Mouse (Mus musculus) hindbrain, postnatal 0 days (tissue): ENCODE data around the gene Nek1. TPM values are rescaled to one million over a fixed set of nuclear protein-coding genes. Genes with fewer than 3 reads are reported as not detected.

Experiments
- ATAC-seq: fragments of 200-750 bp; cut with Nextera tagmentation; 2 replicates; pipeline ENCODE4 v1.8.0; 2017; ENCODE audit warnings: mild to moderate bottlenecking, moderate TSS enrichment, moderate library complexity
- DNase-seq: peaks from one replicate; pipeline ENCODE4 v3.0.0-alpha.2; 2015; ENCODE audit warnings: low spot score
- H3K27ac ChIP-seq: fragments of 300-500 bp; sonication (generic); 2 replicates; pipeline ENCODE4 v1.5.1; 2014; ENCODE audit warnings: mild to moderate bottlenecking
- H3K27me3 ChIP-seq: fragments of 300-500 bp; sonication (generic); 2 replicates; pipeline ENCODE4 v1.6.1; 2014; ENCODE audit warnings: low read length, mixed read lengths; ENCODE audit not compliant: insufficient read depth
- H3K36me3 ChIP-seq: fragments of 300-500 bp; sonication (generic); 2 replicates; pipeline ENCODE4 v1.6.1; 2014; ENCODE audit warnings: low read length, mixed read lengths; ENCODE audit not compliant: insufficient read depth
- H3K4me1 ChIP-seq: fragments of 300-500 bp; sonication (generic); 2 replicates; pipeline ENCODE4 v1.6.1; 2014; ENCODE audit warnings: antibody characterized with exemption, low read length, mixed read lengths; ENCODE audit not compliant: insufficient read depth
- H3K4me2 ChIP-seq: fragments of 300-500 bp; sonication (generic); 2 replicates; pipeline ENCODE4 v1.6.1; 2014; ENCODE audit warnings: low read depth, mild to moderate bottlenecking, low read length, moderate library complexity, mixed read lengths
- H3K4me3 ChIP-seq: fragments of 300-500 bp; sonication (generic); 2 replicates; pipeline ENCODE4 v1.5.1; 2014; ENCODE audit warnings: low read length
- H3K9ac ChIP-seq: fragments of 300-500 bp; sonication (generic); replicated peaks from 2 replicates; pipeline ENCODE4 v1.6.1; 2014; ENCODE audit warnings: mild to moderate bottlenecking, low read length, moderate library complexity, mixed read lengths
- H3K9me3 ChIP-seq: fragments of 300-500 bp; sonication (generic); 2 replicates; pipeline ENCODE4 v1.6.1; 2016; ENCODE audit warnings: low read length, mixed read lengths
- CTCF ChIP-seq: IDR thresholded peaks from 2 replicates; pipeline ENCODE4 v1.5.1; 2016; ENCODE audit warnings: antibody characterized with exemption, control low read depth, low read depth
- WGBS: fragments of 180-500 bp; shearing (Covaris S2); extraction: QIAGEN DNeasy Blood & Tissue Kit; methylation state at CpG from one replicate; pipeline ENCODE4 v1.1.7; 2014; 5-methylcytosine and 5-hydroxymethylcytosine counted together
- polyA plus RNA-seq: library from polyadenylated mRNA; unstranded; fragments of >200 nt; fragmentation: Nextera tagmentation; extraction: Ambion mirVana; gene quantifications from 2 replicates; pipeline ENCODE4 v1.2.1, GENCODE M21; 2015
- total RNA-seq: library from RNA; depleted of rRNA; stranded (reverse); fragments of >200 nt; gene quantifications from 2 replicates; pipeline ENCODE4 v1.2.3, GENCODE M21; 2014; rRNA removed

Gene Nek1
- total and polyA plus RNA-seq, 2 experiments from 2014 or later = 19.0 to 21.9 TPM

DNA sequence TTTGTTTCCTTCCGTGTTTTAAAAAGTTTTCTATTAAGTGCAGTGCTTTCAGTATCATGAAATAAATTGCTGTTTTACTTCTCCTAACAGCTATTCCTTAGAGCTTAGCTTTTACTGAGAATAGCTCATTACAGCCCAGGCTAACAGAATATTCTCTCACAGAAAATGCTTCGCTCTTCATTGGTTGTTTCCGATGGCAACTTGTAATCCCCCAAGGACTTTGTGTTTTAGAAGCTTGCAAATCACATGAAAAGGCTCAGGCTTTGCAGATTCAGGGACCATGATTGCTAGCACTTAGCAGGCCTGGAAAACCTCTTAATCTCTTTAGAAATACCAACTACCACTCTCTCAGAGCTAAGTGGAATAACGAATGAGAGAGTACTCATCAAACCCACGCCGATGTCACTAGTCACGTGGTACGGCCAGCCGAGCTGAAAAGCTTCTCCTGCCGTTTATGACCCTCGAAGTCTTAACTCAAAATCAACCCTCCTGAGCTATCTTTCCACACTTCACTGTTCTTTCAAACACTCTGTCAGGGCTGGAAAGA is 185.7 kb downstream of the Nek1 start:
- Histone ChIP-seq H3K27ac (no peak overlapping the region), H3K4me2 (no peak overlapping the region), H3K4me1 (no peaks in the 10 kb centered on the region), H3K27me3 (no peaks in the 10 kb centered on the region), H3K36me3 (no peaks in the 10 kb centered on the region), H3K9ac (no peak overlapping the region), H3K4me3 (no peak overlapping the region), H3K9me3 (no peaks in the 10 kb centered on the region)
- DNase-seq = peak; percentile 47
- peak; percentile 62; the same call in 1 of the 2 replicates for ATAC-seq
- TF ChIP-seq CTCF = no peak
- WGBS = 58% methylated on average over 11 of the region's 11 CpGs

Other genes starting within 250 kb of the Nek1 start
- 13.4 and 25.8 TPM in 2 replicates for gene Hpf1, start 102.8 kb upstream of the Nek1 start, total RNA-seq
- gene Hpf1, start 102.8 kb upstream of the Nek1 start, polyA plus RNA-seq = 97.2 and 103 TPM in 2 replicates
- gene Clcn3, start 9.9 kb upstream of the Nek1 start, total RNA-seq = 85.9 and 87.7 TPM in 2 replicates
- gene Clcn3, start 9.9 kb upstream of the Nek1 start, polyA plus RNA-seq = 77.4 and 84.8 TPM in 2 replicates
- gene Sh3rf1, start 230.7 kb downstream of the Nek1 start, total RNA-seq = 31.3 and 33.9 TPM in 2 replicates
- 17.8 and 17.9 TPM in 2 replicates for gene Sh3rf1, start 230.7 kb downstream of the Nek1 start, polyA plus RNA-seq